Mouse (Mus musculus) E14TG2a.4 (cell line): ENCODE data around the gene Zfp536.

Source experiments
- CTCF ChIP-seq: conservative IDR thresholded peaks from 2 replicates; pipeline ENCODE4 v1.5.1; 2014; ENCODE audit warnings: low read length
- POU5F1 ChIP-seq: IDR thresholded peaks from 2 replicates; pipeline ENCODE4 v1.6.1; 2014; ENCODE audit warnings: low read length, borderline replicate concordance

DNA sequence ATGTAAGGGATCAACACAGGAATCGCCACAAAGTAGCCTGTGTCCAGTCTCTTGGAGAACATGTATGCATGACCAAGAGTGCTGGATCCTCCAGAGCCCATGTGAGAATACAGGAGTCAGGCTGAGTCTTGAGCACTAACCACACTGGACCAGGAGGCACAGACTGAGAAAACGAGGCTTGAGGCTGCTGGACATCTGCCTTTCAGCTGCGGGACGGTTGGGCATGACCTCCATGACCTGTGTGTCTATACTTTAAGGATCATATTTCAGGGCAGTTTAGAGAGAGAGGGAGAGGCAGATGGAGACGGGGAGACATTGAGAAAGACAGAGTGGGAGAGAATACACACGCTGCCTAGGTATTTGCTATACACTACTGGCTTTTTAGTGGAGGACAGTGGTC, 229.4 kb downstream of the Zfp536 start:
- TF ChIP-seq CTCF (no peak), POU5F1 (no peak)
